Mouse (Mus musculus): ENCODE measurements at regions not wholly inside any gene's neighbourhood (a gene's known extent, or its start where the extent isn't known, plus 50 kb on each side); places are given as distances from the start of the nearest gene placed in this dataset.

GRCm38 (mm10) chr2:75352564-75352963, 306.5 kb upstream of the Hnrnpa3 start:
- no peak overlapping the region for H3K4me3 ChIP-seq
- DNase-seq (ENCODE audit: low spot score): no peak

GRCm38 (mm10) chr2:75356691-75357375, 302.2 kb upstream of the Hnrnpa3 start:
- no peak for DNase-seq (ENCODE audit: low spot score)
- H3K36me3 ChIP-seq: no peaks in the 10 kb centered on the region
- no peaks in the 10 kb centered on the region for H3K9me3 ChIP-seq (replicated peaks)
- peaks cover 9% of the 10 kb centered on the region for H3K4me1 ChIP-seq
- 80% methylated on average over 8 of the region's 8 CpGs for WGBS
- H3K27me3 ChIP-seq (ENCODE audit: low read depth, poor library complexity, severe bottlenecking): no peaks in the 10 kb centered on the region
- H3K27ac ChIP-seq (replicated peaks): no peak overlapping the region
- H3K4me3 ChIP-seq: no peak overlapping the region

More at GRCm38 (mm10) chr2:75352564-75352963, 306.5 kb upstream of the Hnrnpa3 start:
- no peaks in the 10 kb centered on the region for H3K36me3 ChIP-seq
- H3K27me3 ChIP-seq (ENCODE audit: low read depth, poor library complexity, severe bottlenecking): no peaks in the 10 kb centered on the region
- H3K4me1 ChIP-seq: peaks cover 9% of the 10 kb centered on the region
- H3K27ac ChIP-seq (replicated peaks): no peak overlapping the region
- 96% methylated on average over 4 of the region's 4 CpGs for WGBS
- no peaks in the 10 kb centered on the region for H3K9me3 ChIP-seq (replicated peaks)

GRCm38 (mm10) chr2:75357516-75357915, 301.5 kb upstream of the Hnrnpa3 start:
- H3K27ac ChIP-seq (replicated peaks): no peak overlapping the region
- H3K4me1 ChIP-seq: peaks cover 9% of the 10 kb centered on the region
- H3K4me3 ChIP-seq: no peak overlapping the region
- H3K9me3 ChIP-seq (replicated peaks): no peaks in the 10 kb centered on the region
- 78% methylated on average over 2 of the region's 2 CpGs for WGBS
- no peaks in the 10 kb centered on the region for H3K36me3 ChIP-seq
- no peak for DNase-seq (ENCODE audit: low spot score)
- no peaks in the 10 kb centered on the region for H3K27me3 ChIP-seq (ENCODE audit: low read depth, poor library complexity, severe bottlenecking)

GRCm38 (mm10) chr2:75360936-75361335, 298.1 kb upstream of the Hnrnpa3 start:
- Histone ChIP-seq H3K27ac (replicated peaks) (no peak overlapping the region), H3K36me3 (no peaks in the 10 kb centered on the region), H3K4me3 (no peak overlapping the region), H3K4me1 (no peaks in the 10 kb centered on the region), H3K27me3 (ENCODE audit: low read depth, poor library complexity, severe bottlenecking) (no peaks in the 10 kb centered on the region), H3K9me3 (replicated peaks) (no peaks in the 10 kb centered on the region)
- DNase-seq (ENCODE audit: low spot score): no peak
- 83% methylated on average over 3 of the region's 3 CpGs for whole genome bisulfite sequencing

- H3K27me3 ChIP-seq (ENCODE audit: low read depth, poor library complexity, severe bottlenecking): no peaks in the 10 kb centered on the region
- no peak for DNase-seq (ENCODE audit: low spot score)
- H3K4me1 ChIP-seq: 0 out of 2 replicates have a peak, but pooled peaks cover 2% of the 10 kb centered on the region
- H3K4me3 ChIP-seq: no peak overlapping the region
- 86% methylated on average over 5 of the region's 5 CpGs for WGBS
- H3K27ac ChIP-seq (replicated peaks): no peak overlapping the region
- no peaks in the 10 kb centered on the region for H3K9me3 ChIP-seq (replicated peaks)
- H3K36me3 ChIP-seq: no peaks in the 10 kb centered on the region
Measured at GRCm38 (mm10) chr2:75376666-75377065, 282.4 kb upstream of the Hnrnpa3 start.

- no peaks in the 10 kb centered on the region for H3K36me3 ChIP-seq
- DNase-seq (ENCODE audit: low spot score): no peak
- WGBS: 60% methylated on average over 7 of the region's 7 CpGs
- no peaks in the 10 kb centered on the region for H3K27me3 ChIP-seq (ENCODE audit: low read depth, poor library complexity, severe bottlenecking)
- no peaks in the 10 kb centered on the region for H3K9me3 ChIP-seq (replicated peaks)
- peaks cover 23% of the 10 kb centered on the region for H3K4me1 ChIP-seq
- no peak overlapping the region for H3K4me3 ChIP-seq
- peak overlapping the region; percentile 71 for H3K27ac ChIP-seq (replicated peaks)
Measured at GRCm38 (mm10) chr2:75385551-75386263, 273.4 kb upstream of the Hnrnpa3 start.

- 92% methylated on average over 3 of the region's 3 CpGs for whole genome bisulfite sequencing
Measured at GRCm38 (mm10) chr2:75386636-75387035, 272.4 kb upstream of the Hnrnpa3 start.

GRCm38 (mm10) chr2:75392041-75392440, 267.0 kb upstream of the Hnrnpa3 start:
- Histone ChIP-seq H3K4me3 (no peak overlapping the region), H3K27ac (replicated peaks) (no peak overlapping the region), H3K27me3 (ENCODE audit: low read depth, poor library complexity, severe bottlenecking) (no peaks in the 10 kb centered on the region), H3K4me1 (no peaks in the 10 kb centered on the region), H3K36me3 (no peaks in the 10 kb centered on the region), H3K9me3 (replicated peaks) (no peaks in the 10 kb centered on the region)
- WGBS: 87% methylated on average over 3 of the region's 3 CpGs
- no peak for DNase-seq (ENCODE audit: low spot score)

More at GRCm38 (mm10) chr2:75386636-75387035, 272.4 kb upstream of the Hnrnpa3 start:
- Histone ChIP-seq H3K27me3 (ENCODE audit: low read depth, poor library complexity, severe bottlenecking) (no peaks in the 10 kb centered on the region), H3K9me3 (replicated peaks) (no peaks in the 10 kb centered on the region), H3K27ac (replicated peaks) (no peak overlapping the region), H3K36me3 (no peaks in the 10 kb centered on the region), H3K4me1 (peaks cover 23% of the 10 kb centered on the region), H3K4me3 (no peak overlapping the region)
- DNase-seq (ENCODE audit: low spot score): no peak

- Histone ChIP-seq H3K27me3 (ENCODE audit: low read depth, poor library complexity, severe bottlenecking) (no peaks in the 10 kb centered on the region), H3K9me3 (replicated peaks) (no peaks in the 10 kb centered on the region), H3K36me3 (no peaks in the 10 kb centered on the region), H3K4me3 (no peak overlapping the region), H3K4me1 (no peaks in the 10 kb centered on the region), H3K27ac (replicated peaks) (no peak overlapping the region)
- no peak for DNase-seq (ENCODE audit: low spot score)
- WGBS: 86% methylated on average over 6 of the region's 6 CpGs
Measured at GRCm38 (mm10) chr2:75394928-75395673, 264.0 kb upstream of the Hnrnpa3 start.

GRCm38 (mm10) chr2:75396016-75396415, 263.0 kb upstream of the Hnrnpa3 start:
- DNase-seq (ENCODE audit: low spot score): no peak
- no peak overlapping the region for H3K4me3 ChIP-seq
- H3K36me3 ChIP-seq: no peaks in the 10 kb centered on the region
- H3K27me3 ChIP-seq (ENCODE audit: low read depth, poor library complexity, severe bottlenecking): no peaks in the 10 kb centered on the region
- WGBS: 92% methylated on average over 2 of the region's 2 CpGs
- H3K27ac ChIP-seq (replicated peaks): no peak overlapping the region
- H3K4me1 ChIP-seq: no peaks in the 10 kb centered on the region
- H3K9me3 ChIP-seq (replicated peaks): no peaks in the 10 kb centered on the region

- no peak overlapping the region for H3K4me3 ChIP-seq
- no peaks in the 10 kb centered on the region for H3K9me3 ChIP-seq (replicated peaks)
- 80% methylated on average over 7 of the region's 7 CpGs for WGBS
- no peaks in the 10 kb centered on the region for H3K36me3 ChIP-seq
- peaks cover 4% of the 10 kb centered on the region; the same call in 1 of the 2 replicates for H3K4me1 ChIP-seq
- H3K27ac ChIP-seq (replicated peaks): no peak overlapping the region
- no peaks in the 10 kb centered on the region for H3K27me3 ChIP-seq (ENCODE audit: low read depth, poor library complexity, severe bottlenecking)
- DNase-seq (ENCODE audit: low spot score): no peak
Measured at GRCm38 (mm10) chr2:75400291-75400870, 258.7 kb upstream of the Hnrnpa3 start.

GRCm38 (mm10) chr2:75403791-75404190, 255.3 kb upstream of the Hnrnpa3 start:
- Histone ChIP-seq H3K4me1 (peaks cover 21% of the 10 kb centered on the region), H3K27ac (replicated peaks) (no peak overlapping the region), H3K27me3 (ENCODE audit: low read depth, poor library complexity, severe bottlenecking) (no peaks in the 10 kb centered on the region), H3K36me3 (no peaks in the 10 kb centered on the region), H3K9me3 (replicated peaks) (no peaks in the 10 kb centered on the region), H3K4me3 (no peak overlapping the region)
- DNase-seq (ENCODE audit: low spot score): no peak
- WGBS: 91% methylated on average over 8 of the region's 8 CpGs
